Mouse (Mus musculus): Measurements from ENCODE around the gene Psd.

GRCm38 (mm10) chr19:46318031-46318471, 8.9 kb downstream of the Psd start:
- TF ChIP-seq POLR2A (IDR thresholded peaks at IDR 0.05; ENCODE audit: extremely low read depth, insufficient read depth, low read length) (peak; percentile 44; the same call in 1 of the 2 replicates), CTCF (IDR thresholded peaks at IDR 0.05; ENCODE audit: extremely low read depth, insufficient read depth, low read length) (no peak)
